Mouse (Mus musculus): ENCODE results near the gene Med13l.

- TF ChIP-seq CTCF (IDR thresholded peaks at IDR 0.05; ENCODE audit: borderline replicate concordance, control insufficient read depth, extremely low read depth, insufficient read depth, low read length, poor library complexity) (no peak), POLR2A (IDR thresholded peaks at IDR 0.05; ENCODE audit: control insufficient read depth, extremely low read depth, insufficient read depth, low read length, poor library complexity) (no peak)
Measured at GRCm38 (mm10) chr5:118647384-118647783, 86.9 kb downstream of the Med13l start.
